Mouse (Mus musculus): Measurements from ENCODE around the gene Cabp1.

GRCm38 (mm10) chr5:115161064-115161939 is 32.9 kb downstream of the Cabp1 start:
- TF ChIP-seq CTCF (IDR thresholded peaks at IDR 0.05; ENCODE audit: low read depth) = no peak
- no peak for TF ChIP-seq EP300 (optimal IDR thresholded peaks at IDR 0.05)

All from stomach, postnatal 0 days (tissue).